Comparison of ENCODE assay signal across 7 mouse cellular contexts in the genomic region with DNA sequence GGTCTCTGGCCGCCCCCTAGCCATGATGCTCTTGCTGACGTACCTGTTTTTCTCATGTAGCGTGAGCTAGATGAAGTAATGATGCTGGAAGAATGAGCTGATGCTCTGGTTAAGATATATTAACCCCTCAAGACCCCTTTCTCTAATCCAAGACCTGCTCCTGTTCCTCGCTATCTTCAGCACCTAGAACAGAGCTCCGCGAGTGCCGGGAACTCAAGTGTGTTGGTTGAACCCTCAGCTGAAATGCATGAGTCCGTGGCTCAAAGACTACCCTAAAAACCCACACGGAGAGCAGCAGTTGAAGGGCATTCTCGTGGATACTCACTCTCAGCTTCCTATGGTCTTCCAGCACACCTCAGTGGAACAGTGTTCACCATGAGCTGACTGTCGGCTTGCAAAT. TPM values are rescaled to one million over a fixed set of nuclear protein-coding genes. Genes with fewer than 3 reads are reported as not detected.
DNase-seq lines count a peak whose midpoint lies in the region; ATAC-seq lines count a peak whose summit lies in the region.

No protein-coding gene starts in this region.

- 57% methylated on average over 11 of the region's 11 CpGs for WGBS in liver, embryonic 11.5 days
- 51% methylated on average over 11 of the region's 11 CpGs for WGBS in forebrain, embryonic 13.5 days
- 53% methylated on average over 11 of the region's 11 CpGs for WGBS in limb, embryonic 13.5 days
- 53% methylated on average over 11 of the region's 11 CpGs for WGBS in stomach, embryonic 15.5 days

- no peak overlapping the region for H3K27ac ChIP-seq in liver, embryonic 11.5 days (ENCODE audit: low read depth, low read length)
- no peak overlapping the region for H3K27ac ChIP-seq in forebrain, embryonic 13.5 days
- H3K27ac ChIP-seq in limb, embryonic 13.5 days = no peak overlapping the region
- H3K27ac ChIP-seq in stomach, embryonic 15.5 days = no peak overlapping the region

- no peak overlapping the region for H3K9ac ChIP-seq in liver, embryonic 11.5 days (ENCODE audit: low read depth, low read length)
- no peak overlapping the region for H3K9ac ChIP-seq in forebrain, embryonic 13.5 days
- no peak overlapping the region for H3K9ac ChIP-seq in limb, embryonic 13.5 days
- H3K9ac ChIP-seq in stomach, embryonic 15.5 days = no peak overlapping the region

- ATAC-seq in liver, embryonic 11.5 days (replicated peaks; ENCODE audit: low FRiP score) = no peak
- no peak for ATAC-seq in forebrain, embryonic 13.5 days
- ATAC-seq in limb, embryonic 13.5 days (ENCODE audit: low FRiP score, low read depth) = no peak
- ATAC-seq in stomach, embryonic 15.5 days (ENCODE audit: insufficient read depth, low FRiP score, low read depth) = no peak

- no peak for DNase-seq in liver, embryonic 11.5 days (ENCODE audit: low spot score)
- no peak for DNase-seq in liver
- no peak for DNase-seq in spleen, postnatal 4 days (ENCODE audit: low spot score in 2 of 2)
- no peak for DNase-seq in cerebellum, postnatal 14 days

- peak overlapping the region; percentile 52; the same call in 1 of the 2 replicates for H3K4me2 ChIP-seq in liver, embryonic 11.5 days
- H3K4me2 ChIP-seq in forebrain, embryonic 13.5 days = peak overlapping the region; percentile 48
- peak overlapping the region; percentile 62 for H3K4me2 ChIP-seq in limb, embryonic 13.5 days (replicated peaks)
- peak overlapping the region; percentile 54 for H3K4me2 ChIP-seq in stomach, embryonic 15.5 days

- peaks cover 21% of the 10 kb centered on the region for H3K9me3 ChIP-seq in liver, embryonic 11.5 days (ENCODE audit: control insufficient read depth, low read length)
- H3K9me3 ChIP-seq in forebrain, embryonic 13.5 days (replicated peaks) = peaks cover 28% of the 10 kb centered on the region
- peaks cover 23% of the 10 kb centered on the region for H3K9me3 ChIP-seq in limb, embryonic 13.5 days
- H3K9me3 ChIP-seq in stomach, embryonic 15.5 days = peaks cover 7% of the 10 kb centered on the region

- peaks cover 67% of the 10 kb centered on the region for H3K36me3 ChIP-seq in liver, embryonic 11.5 days (ENCODE audit: control insufficient read depth, insufficient read depth, low read length)
- H3K36me3 ChIP-seq in forebrain, embryonic 13.5 days (ENCODE audit: poor library complexity, severe bottlenecking) = peaks cover 85% of the 10 kb centered on the region
- peaks cover 97% of the 10 kb centered on the region for H3K36me3 ChIP-seq in limb, embryonic 13.5 days
- H3K36me3 ChIP-seq in stomach, embryonic 15.5 days = peaks cover 44% of the 10 kb centered on the region

- peaks cover 41% of the 10 kb centered on the region for H3K27me3 ChIP-seq in liver, embryonic 11.5 days (replicated peaks; ENCODE audit: control insufficient read depth, insufficient read depth, low read length)
- peaks cover 51% of the 10 kb centered on the region for H3K27me3 ChIP-seq in forebrain, embryonic 13.5 days
- H3K27me3 ChIP-seq in limb, embryonic 13.5 days = peaks cover 44% of the 10 kb centered on the region
- H3K27me3 ChIP-seq in stomach, embryonic 15.5 days (replicated peaks) = peaks cover 22% of the 10 kb centered on the region

- no peaks in the 10 kb centered on the region for H3K4me1 ChIP-seq in liver, embryonic 11.5 days (replicated peaks; ENCODE audit: control insufficient read depth, insufficient read depth, low read length)
- H3K4me1 ChIP-seq in forebrain, embryonic 13.5 days = peaks cover 16% of the 10 kb centered on the region; the same call in 1 of the 2 replicates
- H3K4me1 ChIP-seq in limb, embryonic 13.5 days = 0 out of 2 replicates have a peak, but pooled peaks cover 7% of the 10 kb centered on the region
- peaks cover 7% of the 10 kb centered on the region for H3K4me1 ChIP-seq in stomach, embryonic 15.5 days

- peak overlapping the region; percentile 16; the same call in 1 of the 2 replicates for H3K4me3 ChIP-seq in liver, embryonic 11.5 days (ENCODE audit: low read depth, low read length)
- peak overlapping the region; percentile 9; the same call in 1 of the 2 replicates for H3K4me3 ChIP-seq in forebrain, embryonic 13.5 days
- peak overlapping the region; percentile 45 for H3K4me3 ChIP-seq in limb, embryonic 13.5 days
- H3K4me3 ChIP-seq in stomach, embryonic 15.5 days (replicated peaks) = peak overlapping the region; percentile 33

RNA-seq across cellular contexts. Expression of a gene that starts 0.8 kb away (rescaled TPM):
- 729 and 742 TPM in 2 replicates for polyA plus RNA-seq in liver, embryonic 11.5 days (2014; fragmentation: Nextera tagmentation; extraction: Ambion mirVana)
- 976 and 1,086 TPM in 2 replicates for polyA plus RNA-seq in forebrain, embryonic 13.5 days (2015; fragmentation: Nextera tagmentation; extraction: Ambion mirVana)
- polyA plus RNA-seq in limb, embryonic 13.5 days (2015; fragmentation: Nextera tagmentation; extraction: Ambion mirVana) = 1,943 and 1,947 TPM in 2 replicates
- polyA plus RNA-seq in stomach, embryonic 15.5 days (2015; fragmentation: Nextera tagmentation; extraction: Ambion mirVana) = 1,615 and 1,630 TPM in 2 replicates
